Mouse (Mus musculus): Measurements from ENCODE around the gene Aida. TPM values are rescaled to one million over a fixed set of nuclear protein-coding genes. Genes with fewer than 3 reads are reported as not detected.

Aida gene
- 10 to 100 TPM; 51.6 to 56.5 TPM for total RNA-seq (2021)
- long read RNA-seq, experiment 1, full-length matches to known transcripts: 12 of 14 reads
- long read RNA-seq, experiment 1, partial matches to known transcripts: 1 of 14 reads
- long read RNA-seq, experiment 1, other reads (novel, unspliced or antisense): 1 of 14 reads
- long read RNA-seq, experiment 2, full-length matches to known transcripts: 9 of 10 reads
- long read RNA-seq, experiment 2, partial matches to known transcripts: 1 of 10 reads
- long read RNA-seq, experiment 2, other reads (novel, unspliced or antisense): 0 of 10 reads

DNA sequence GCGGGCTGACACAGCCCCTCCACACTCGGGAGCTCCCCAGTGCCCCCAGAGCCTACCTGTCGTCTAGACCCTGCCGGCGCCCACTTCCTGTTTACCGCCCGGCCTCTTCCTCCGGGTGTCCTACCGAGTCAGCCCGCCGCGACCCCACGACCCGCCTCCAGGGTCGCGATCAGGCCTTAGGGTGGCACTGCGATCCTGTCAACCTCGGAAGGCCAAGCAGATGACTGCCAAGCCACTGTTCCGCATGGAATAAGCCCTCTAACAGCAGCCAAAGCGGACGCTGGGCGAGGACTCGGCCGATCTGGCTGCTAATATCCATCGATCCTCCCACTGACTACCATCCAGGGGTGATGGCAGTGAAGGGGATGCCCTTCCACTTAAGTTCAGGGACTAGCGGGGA is at the start of gene Aida:
Gene Aida (plus strand): TSS at position 126 of the 400 bp plus-strand sequence.
- intact Hi-C loops (cut with DNase I): loop anchor here (2.0 kb wide), 1 partner anchor 48 kb away; no protein-coding TSS in a partner anchor
- DNase-seq (ENCODE audit: extremely low spot score in 1 of 2, low spot score in 2 of 2): peak; percentile 36 to 46
- Histone ChIP-seq H3K27ac (peak within 1 kb of the TSS; percentile 76), H3K4me3 (peak within 1 kb of the TSS; percentile 56)
- TF ChIP-seq CTCF (IDR thresholded peaks at IDR 0.05): no peak; the same call in 1 of the 2 replicates

- no peak for TF ChIP-seq CTCF (IDR thresholded peaks at IDR 0.05)
- no peak overlapping the region for H3K4me3 ChIP-seq
- H3K27ac ChIP-seq: no peak overlapping the region
- intact Hi-C loops (cut with DNase I): no loop called here
- DNase-seq (ENCODE audit: extremely low spot score in 1 of 2, low spot score in 2 of 2): no peak
These were observed 48.2 kb upstream of the Aida start for GRCm38 (mm10) chr1:183248144-183248543.

DNA sequence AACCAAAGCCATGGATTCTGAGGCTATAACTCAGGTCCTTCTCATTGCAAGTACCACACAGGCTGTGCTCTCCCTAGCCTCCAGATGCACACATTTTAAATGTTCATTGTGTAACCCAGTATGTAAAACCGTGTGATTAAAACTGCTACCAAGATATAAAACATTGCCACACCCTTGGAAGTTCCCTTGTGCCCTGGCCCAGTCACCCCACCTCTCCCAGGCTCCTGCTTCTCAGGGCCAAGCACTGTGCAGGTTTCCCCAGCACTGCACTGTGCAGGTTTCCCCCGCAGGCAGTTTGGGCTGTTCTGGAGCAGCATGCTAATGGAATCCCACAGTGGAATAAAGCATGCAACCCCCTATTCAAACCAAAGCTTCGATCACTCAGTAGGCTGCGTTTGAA is 45.8 kb upstream of the Aida start:
- no peak overlapping the region for H3K27ac ChIP-seq
- DNase-seq (ENCODE audit: extremely low spot score in 1 of 2, low spot score in 2 of 2): no peak
- intact Hi-C loops (cut with DNase I): loop anchor here (10.0 kb wide), 1 partner anchor 386 kb away; no protein-coding TSS in a partner anchor
- H3K4me3 ChIP-seq: no peak overlapping the region
- no peak for TF ChIP-seq CTCF (IDR thresholded peaks at IDR 0.05)

GRCm38 (mm10) chr1:183251818-183252217 is 44.6 kb upstream of the Aida start:
- DNase-seq (ENCODE audit: extremely low spot score in 1 of 2, low spot score in 2 of 2): no peak
- no peak overlapping the region for H3K4me3 ChIP-seq
- H3K27ac ChIP-seq: no peak overlapping the region
- intact Hi-C loops (cut with DNase I): loop anchor here (10.0 kb wide), 1 partner anchor 387 kb away; no protein-coding TSS in a partner anchor
- TF ChIP-seq CTCF (IDR thresholded peaks at IDR 0.05): no peak

DNA sequence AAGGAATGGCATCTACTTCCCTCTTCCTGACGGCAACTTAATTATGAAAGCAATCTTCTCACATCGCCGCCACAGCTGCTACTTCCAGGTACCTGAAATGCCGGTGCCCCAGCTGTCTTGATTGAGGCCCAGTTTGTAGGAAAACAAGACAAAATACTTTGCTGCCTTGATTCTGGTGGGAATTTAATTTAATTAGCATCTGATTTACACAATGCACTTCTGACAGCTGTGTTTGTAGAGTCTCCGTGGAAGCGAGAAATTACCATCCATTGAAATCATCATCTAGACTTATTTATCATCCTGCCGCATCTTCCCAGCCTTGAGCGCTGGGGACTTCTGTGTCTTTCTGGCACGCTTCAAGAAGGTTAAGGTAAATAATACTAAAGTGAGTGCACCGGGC is 43.8 kb upstream of the Aida start:
- no peak overlapping the region for H3K27ac ChIP-seq
- intact Hi-C loops (cut with DNase I): loop anchor here (10.0 kb wide), 1 partner anchor 388 kb away; no protein-coding TSS in a partner anchor
- H3K4me3 ChIP-seq: no peak overlapping the region
- no peak for TF ChIP-seq CTCF (IDR thresholded peaks at IDR 0.05)
- DNase-seq (ENCODE audit: extremely low spot score in 1 of 2, low spot score in 2 of 2): no peak

DNA sequence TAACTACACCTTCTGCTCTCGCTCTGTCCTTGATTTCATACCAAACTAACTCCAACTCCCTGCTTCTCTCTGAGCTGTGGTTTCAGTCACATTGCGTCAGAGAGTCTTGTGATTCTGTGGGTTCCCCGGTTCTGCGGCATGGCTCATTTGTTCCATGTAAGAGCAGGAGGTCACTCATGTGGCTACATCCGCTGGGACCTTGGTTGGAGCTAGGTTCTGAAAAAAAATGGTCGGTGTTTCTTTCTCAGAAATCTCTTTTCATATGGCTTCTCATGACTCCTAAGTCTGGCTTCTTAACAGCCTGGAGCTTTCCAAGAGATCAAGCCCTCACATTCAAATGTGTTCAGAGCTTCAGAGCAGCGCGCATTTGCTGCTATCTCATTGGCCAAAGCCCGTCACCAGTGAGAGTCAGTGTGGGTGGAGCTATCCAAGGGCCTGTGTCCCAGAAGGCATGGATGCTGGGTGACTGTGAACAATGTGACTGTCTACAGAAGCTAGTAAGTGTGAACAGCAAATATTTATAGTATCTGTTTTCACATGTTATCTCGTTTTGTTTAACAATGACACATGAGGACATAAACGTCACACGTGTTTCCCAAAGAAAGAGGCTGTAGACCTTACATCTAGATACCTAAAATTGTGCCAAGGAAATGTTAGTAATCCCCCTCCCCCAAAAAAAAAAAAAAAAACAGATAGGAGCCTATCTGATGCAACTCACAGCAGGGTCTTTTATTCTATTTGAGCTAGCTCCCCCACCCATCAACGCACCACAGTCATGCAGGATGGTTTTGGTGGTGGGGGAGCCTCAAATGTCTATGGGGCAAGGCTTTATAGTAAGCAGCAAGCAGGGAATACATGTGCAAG is 32.0 kb upstream of the Aida start:
- no peak for TF ChIP-seq CTCF (IDR thresholded peaks at IDR 0.05)
- H3K27ac ChIP-seq: no peak overlapping the region
- intact Hi-C loops (cut with DNase I): no loop called here
- no peak overlapping the region for H3K4me3 ChIP-seq
- DNase-seq (ENCODE audit: extremely low spot score in 1 of 2, low spot score in 2 of 2): no peak

GRCm38 (mm10) chr1:183265921-183266467 is 30.4 kb upstream of the Aida start:
- no peak overlapping the region for H3K27ac ChIP-seq
- intact Hi-C loops (cut with DNase I): no loop called here
- no peak overlapping the region for H3K4me3 ChIP-seq
- no peak for TF ChIP-seq CTCF (IDR thresholded peaks at IDR 0.05)
- no peak for DNase-seq (ENCODE audit: extremely low spot score in 1 of 2, low spot score in 2 of 2)

- intact Hi-C loops (cut with DNase I): no loop called here
- no peak overlapping the region for H3K27ac ChIP-seq
- TF ChIP-seq CTCF (IDR thresholded peaks at IDR 0.05): no peak
These were observed 28.7 kb upstream of the Aida start for GRCm38 (mm10) chr1:183267666-183268065.

DNA sequence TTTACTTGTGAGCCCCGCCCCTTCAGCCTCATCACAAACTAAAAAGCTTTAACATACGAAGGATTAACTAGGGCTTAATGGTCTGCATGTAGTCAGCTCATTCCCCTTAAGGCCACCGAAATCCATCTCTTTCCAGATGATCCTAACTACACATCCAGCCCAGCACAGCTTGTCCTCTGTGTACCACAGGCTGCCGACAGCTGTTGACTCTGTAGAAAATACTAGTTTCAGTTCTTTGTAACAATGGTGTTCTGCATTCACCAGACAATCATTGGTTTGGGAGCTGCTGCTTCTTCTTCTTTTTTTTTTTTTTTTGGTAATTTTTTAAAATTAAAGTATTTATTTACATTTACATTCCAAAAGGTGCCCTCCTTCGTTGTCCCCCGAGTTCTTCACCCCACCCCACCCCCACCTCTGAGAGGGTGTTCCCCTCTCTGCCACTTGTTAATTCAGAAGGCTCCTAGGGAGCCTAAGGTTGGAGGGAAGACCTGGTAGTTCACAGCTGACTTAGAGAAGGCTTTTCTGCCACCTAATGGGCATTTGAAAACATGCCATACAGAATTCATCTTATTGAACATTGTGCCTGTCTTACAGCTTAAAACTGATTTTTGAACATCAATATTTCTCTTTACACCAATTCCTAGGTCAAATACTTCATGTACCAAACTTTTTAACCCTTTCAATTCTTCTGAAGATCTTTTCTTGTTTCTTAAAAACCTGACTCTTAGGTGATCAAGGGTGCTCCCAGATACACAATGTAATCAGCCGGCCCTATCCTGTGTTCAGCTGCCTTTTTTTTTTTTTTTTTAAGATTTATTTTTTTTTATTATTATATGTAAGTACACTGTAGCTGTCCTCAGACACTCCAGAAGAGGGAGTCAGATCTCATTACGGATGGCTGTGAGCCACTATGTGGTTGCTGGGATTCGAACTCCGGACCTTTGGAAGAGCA is 23.2 kb upstream of the Aida start:
- peak; percentile 58 for TF ChIP-seq CTCF (IDR thresholded peaks at IDR 0.05)
- intact Hi-C loops (cut with DNase I): loop anchor here (10.0 kb wide), 1 partner anchor 718 kb away; no protein-coding TSS in a partner anchor
- no peak for DNase-seq (ENCODE audit: extremely low spot score in 1 of 2, low spot score in 2 of 2)
- Histone ChIP-seq H3K4me3 (no peak overlapping the region), H3K27ac (no peak overlapping the region)

More at GRCm38 (mm10) chr1:183267666-183268065, 28.7 kb upstream of the Aida start:
- DNase-seq (ENCODE audit: extremely low spot score in 1 of 2, low spot score in 2 of 2): no peak
- no peak overlapping the region for H3K4me3 ChIP-seq

- no peak for DNase-seq (ENCODE audit: extremely low spot score in 1 of 2, low spot score in 2 of 2)
- Histone ChIP-seq H3K27ac (no peak overlapping the region), H3K4me3 (no peak overlapping the region)
- no peak for TF ChIP-seq CTCF (IDR thresholded peaks at IDR 0.05)
- intact Hi-C loops (cut with DNase I): loop anchor here (10.0 kb wide), 1 partner anchor 720 kb away; no protein-coding TSS in a partner anchor
These were observed 22.0 kb upstream of the Aida start for GRCm38 (mm10) chr1:183274385-183274784.

GRCm38 (mm10) chr1:183275763-183276162 is 20.6 kb upstream of the Aida start:
- intact Hi-C loops (cut with DNase I): loop anchor here (10.0 kb wide), 1 partner anchor 721 kb away; no protein-coding TSS in a partner anchor
- no peak for TF ChIP-seq CTCF (IDR thresholded peaks at IDR 0.05)
- Histone ChIP-seq H3K4me3 (no peak overlapping the region), H3K27ac (no peak overlapping the region)
- no peak for DNase-seq (ENCODE audit: extremely low spot score in 1 of 2, low spot score in 2 of 2)
